Mouse (Mus musculus): ENCODE results near the gene Ywhaq. TPM values are rescaled to one million over a fixed set of nuclear protein-coding genes. Genes with fewer than 3 reads are reported as not detected.

Gene Ywhaq
- polyA plus RNA-seq, 1 experiment from 2014 or later = 660 TPM

- H3K4me3 ChIP-seq (ENCODE audit: low read length) = no peak overlapping the region
- no peak for ATAC-seq (ENCODE audit: low read depth)
These were observed 22.0 kb upstream of the Ywhaq start for GRCm38 (mm10) chr12:21439428-21439827.

GRCm38 (mm10) chr12:21438750-21439394 lies 21.4 kb upstream of the Ywhaq start:
- Histone ChIP-seq H3K9ac (ENCODE audit: low read length) (no peak overlapping the region), H3K27ac (ENCODE audit: low read length) (no peak overlapping the region), H3K4me2 (ENCODE audit: low read depth, low read length) (no peak overlapping the region), H3K27me3 (ENCODE audit: control insufficient read depth, insufficient read depth, low read depth, low read length) (no peaks in the 10 kb centered on the region), H3K9me3 (ENCODE audit: control insufficient read depth, low read length) (no peaks in the 10 kb centered on the region), H3K36me3 (ENCODE audit: control insufficient read depth, insufficient read depth, low read length) (no peaks in the 10 kb centered on the region), H3K4me3 (ENCODE audit: low read length) (no peak overlapping the region), H3K4me1 (replicated peaks; ENCODE audit: control insufficient read depth, insufficient read depth, low read length) (no peaks in the 10 kb centered on the region)
- ATAC-seq (ENCODE audit: low read depth) = no peak
- WGBS = 61% methylated on average over 4 of the region's 4 CpGs

More at GRCm38 (mm10) chr12:21439428-21439827, 22.0 kb upstream of the Ywhaq start:
- Histone ChIP-seq H3K9me3 (ENCODE audit: control insufficient read depth, low read length) (no peaks in the 10 kb centered on the region), H3K27me3 (ENCODE audit: control insufficient read depth, insufficient read depth, low read depth, low read length) (no peaks in the 10 kb centered on the region), H3K4me1 (replicated peaks; ENCODE audit: control insufficient read depth, insufficient read depth, low read length) (no peaks in the 10 kb centered on the region), H3K36me3 (ENCODE audit: control insufficient read depth, insufficient read depth, low read length) (no peaks in the 10 kb centered on the region), H3K9ac (ENCODE audit: low read length) (no peak overlapping the region), H3K4me2 (ENCODE audit: low read depth, low read length) (no peak overlapping the region), H3K27ac (ENCODE audit: low read length) (no peak overlapping the region)
- 58% methylated on average over 9 of the region's 9 CpGs for WGBS

- Histone ChIP-seq H3K9ac (ENCODE audit: low read length) (no peak overlapping the region), H3K27me3 (ENCODE audit: control insufficient read depth, insufficient read depth, low read depth, low read length) (no peaks in the 10 kb centered on the region), H3K4me3 (ENCODE audit: low read length) (no peak overlapping the region), H3K27ac (ENCODE audit: low read length) (no peak overlapping the region), H3K9me3 (ENCODE audit: control insufficient read depth, low read length) (no peaks in the 10 kb centered on the region), H3K36me3 (ENCODE audit: control insufficient read depth, insufficient read depth, low read length) (no peaks in the 10 kb centered on the region), H3K4me2 (ENCODE audit: low read depth, low read length) (no peak overlapping the region), H3K4me1 (replicated peaks; ENCODE audit: control insufficient read depth, insufficient read depth, low read length) (no peaks in the 10 kb centered on the region)
- WGBS = 69% methylated on average over 3 of the region's 3 CpGs
- ATAC-seq (ENCODE audit: low read depth) = no peak
These were observed 20.9 kb upstream of the Ywhaq start for GRCm38 (mm10) chr12:21438294-21438693.

- H3K27ac ChIP-seq (ENCODE audit: low read length) = no peak overlapping the region
- 50% methylated on average over 8 of the region's 8 CpGs for WGBS
- H3K36me3 ChIP-seq (ENCODE audit: control insufficient read depth, insufficient read depth, low read length) = no peaks in the 10 kb centered on the region
- H3K9ac ChIP-seq (ENCODE audit: low read length) = no peak overlapping the region
- no peaks in the 10 kb centered on the region for H3K9me3 ChIP-seq (ENCODE audit: control insufficient read depth, low read length)
- no peak overlapping the region for H3K4me2 ChIP-seq (ENCODE audit: low read depth, low read length)
- peak; percentile 90 for ATAC-seq (ENCODE audit: low read depth)
- 0 out of 2 replicates have a peak, but pooled peaks cover 3% of the 10 kb centered on the region for H3K4me1 ChIP-seq (replicated peaks; ENCODE audit: control insufficient read depth, insufficient read depth, low read length)
- H3K4me3 ChIP-seq (ENCODE audit: low read length) = no peak overlapping the region
- no peaks in the 10 kb centered on the region for H3K27me3 ChIP-seq (ENCODE audit: control insufficient read depth, insufficient read depth, low read depth, low read length)
These were observed 14.5 kb upstream of the Ywhaq start for GRCm38 (mm10) chr12:21431950-21432349.

GRCm38 (mm10) chr12:21431039-21431438 lies 13.6 kb upstream of the Ywhaq start:
- WGBS = 43% methylated on average over 2 of the region's 2 CpGs
- no peaks in the 10 kb centered on the region for H3K27me3 ChIP-seq (ENCODE audit: control insufficient read depth, insufficient read depth, low read depth, low read length)
- H3K36me3 ChIP-seq (ENCODE audit: control insufficient read depth, insufficient read depth, low read length) = no peaks in the 10 kb centered on the region
- ATAC-seq (ENCODE audit: low read depth) = no peak
- H3K9me3 ChIP-seq (ENCODE audit: control insufficient read depth, low read length) = no peaks in the 10 kb centered on the region
- H3K4me2 ChIP-seq (ENCODE audit: low read depth, low read length) = no peak overlapping the region
- no peak overlapping the region for H3K27ac ChIP-seq (ENCODE audit: low read length)
- H3K4me3 ChIP-seq (ENCODE audit: low read length) = no peak overlapping the region
- H3K9ac ChIP-seq (ENCODE audit: low read length) = no peak overlapping the region
- peaks cover 3% of the 10 kb centered on the region; the same call in 1 of the 2 replicates for H3K4me1 ChIP-seq (replicated peaks; ENCODE audit: control insufficient read depth, insufficient read depth, low read length)

- Histone ChIP-seq H3K9me3 (ENCODE audit: control insufficient read depth, low read length) (no peaks in the 10 kb centered on the region), H3K9ac (ENCODE audit: low read length) (no peak overlapping the region), H3K4me3 (ENCODE audit: low read length) (no peak overlapping the region), H3K27ac (ENCODE audit: low read length) (no peak overlapping the region), H3K4me1 (replicated peaks; ENCODE audit: control insufficient read depth, insufficient read depth, low read length) (peaks cover 8% of the 10 kb centered on the region), H3K27me3 (ENCODE audit: control insufficient read depth, insufficient read depth, low read depth, low read length) (no peaks in the 10 kb centered on the region), H3K36me3 (ENCODE audit: control insufficient read depth, insufficient read depth, low read length) (no peaks in the 10 kb centered on the region), H3K4me2 (ENCODE audit: low read depth, low read length) (no peak overlapping the region)
- WGBS = 72% methylated on average over 4 of the region's 4 CpGs
- ATAC-seq (ENCODE audit: low read depth) = no peak
These were observed 12.7 kb upstream of the Ywhaq start for GRCm38 (mm10) chr12:21430140-21430539.

GRCm38 (mm10) chr12:21429021-21429420 lies 11.6 kb upstream of the Ywhaq start:
- Histone ChIP-seq H3K4me1 (replicated peaks; ENCODE audit: control insufficient read depth, insufficient read depth, low read length) (peaks cover 8% of the 10 kb centered on the region), H3K4me3 (ENCODE audit: low read length) (no peak overlapping the region), H3K27me3 (ENCODE audit: control insufficient read depth, insufficient read depth, low read depth, low read length) (no peaks in the 10 kb centered on the region), H3K36me3 (ENCODE audit: control insufficient read depth, insufficient read depth, low read length) (no peaks in the 10 kb centered on the region), H3K27ac (ENCODE audit: low read length) (no peak overlapping the region), H3K9ac (ENCODE audit: low read length) (no peak overlapping the region), H3K4me2 (ENCODE audit: low read depth, low read length) (no peak overlapping the region), H3K9me3 (ENCODE audit: control insufficient read depth, low read length) (no peaks in the 10 kb centered on the region)
- 63% methylated on average over 1 of the region's 1 CpGs for WGBS
- ATAC-seq (ENCODE audit: low read depth) = no peak

- H3K27ac ChIP-seq (ENCODE audit: low read length) = peak overlapping the region; percentile 92
- 4% methylated on average over 16 of the region's 16 CpGs for WGBS
- H3K4me3 ChIP-seq (ENCODE audit: low read length) = peak overlapping the region; percentile 36
- no peaks in the 10 kb centered on the region for H3K9me3 ChIP-seq (ENCODE audit: control insufficient read depth, low read length)
- H3K27me3 ChIP-seq (ENCODE audit: control insufficient read depth, insufficient read depth, low read depth, low read length) = no peaks in the 10 kb centered on the region
- H3K9ac ChIP-seq (ENCODE audit: low read length) = peak overlapping the region; percentile 57
- H3K4me1 ChIP-seq (replicated peaks; ENCODE audit: control insufficient read depth, insufficient read depth, low read length) = peaks cover 8% of the 10 kb centered on the region
- no peaks in the 10 kb centered on the region for H3K36me3 ChIP-seq (ENCODE audit: control insufficient read depth, insufficient read depth, low read length)
- H3K4me2 ChIP-seq (ENCODE audit: low read depth, low read length) = peak overlapping the region; percentile 53
- ATAC-seq (ENCODE audit: low read depth) = peak; percentile 90
These were observed 8.9 kb upstream of the Ywhaq start for GRCm38 (mm10) chr12:21426065-21426940.

- Histone ChIP-seq H3K27me3 (ENCODE audit: control insufficient read depth, insufficient read depth, low read depth, low read length) (no peaks in the 10 kb centered on the region), H3K9me3 (ENCODE audit: control insufficient read depth, low read length) (no peaks in the 10 kb centered on the region), H3K27ac (ENCODE audit: low read length) (no peak overlapping the region), H3K4me2 (ENCODE audit: low read depth, low read length) (no peak overlapping the region), H3K36me3 (ENCODE audit: control insufficient read depth, insufficient read depth, low read length) (no peaks in the 10 kb centered on the region), H3K4me3 (ENCODE audit: low read length) (no peak overlapping the region), H3K4me1 (replicated peaks; ENCODE audit: control insufficient read depth, insufficient read depth, low read length) (peaks cover 5% of the 10 kb centered on the region), H3K9ac (ENCODE audit: low read length) (no peak overlapping the region)
- no peak for ATAC-seq (ENCODE audit: low read depth)
- WGBS = 44% methylated on average over 7 of the region's 7 CpGs
These were observed 7.2 kb upstream of the Ywhaq start for GRCm38 (mm10) chr12:21424683-21425082.
